Comparison of ENCODE assay signal across 8 mouse cellular contexts in genomic region chrX:98618865-98619264, GRCm38 (mm10).
A peak's percentile ranks its signal among the peaks of the same experiment; 100 is the strongest.
DNase-seq lines count a peak whose midpoint lies in the region.

No protein-coding gene starts in this region.

- H3K27ac ChIP-seq in heart, embryonic 10.5 days: no peak overlapping the region

- WGBS in heart, embryonic 10.5 days: 8% methylated on average over 2 of the region's 2 CpGs

- intact Hi-C loops in heart, postnatal 14 days (cut with DNase I): loop anchor here (5.0 to 10.0 kb wide), 2 partner anchors 892 to 1714 kb away; no protein-coding TSS in a partner anchor

- H3K9me3 ChIP-seq in heart, embryonic 10.5 days: no peaks in the 10 kb centered on the region

- H3K27me3 ChIP-seq in heart, embryonic 10.5 days (ENCODE audit: insufficient read depth, poor library complexity, severe bottlenecking): no peaks in the 10 kb centered on the region

- no peaks in the 10 kb centered on the region for H3K4me1 ChIP-seq in heart, embryonic 10.5 days

- peak; percentile 2 to 46 for DNase-seq in heart, postnatal 14 days
- DNase-seq in heart, embryonic 10.5 days (ENCODE audit: low spot score): no peak
- peak; percentile 50 for DNase-seq in A20 (ENCODE audit: low read depth, low spot score)
- peak; percentile 6 for DNase-seq in MN1 (ENCODE audit: low spot score)
- peak; percentile 64 for DNase-seq in embryo, embryonic 10.5 days (ENCODE audit: low spot score)
- DNase-seq in left cerebral cortex, adult 11 months (ENCODE audit: low spot score): peak; percentile 2
- DNase-seq in right cerebral cortex, postnatal 10 days (ENCODE audit: low spot score in 2 of 2): peak; percentile 36 to 45
- no peak for DNase-seq in urinary bladder, postnatal 4 days (ENCODE audit: low spot score in 2 of 2)

- H3K36me3 ChIP-seq in heart, embryonic 10.5 days: no peaks in the 10 kb centered on the region

- H3K4me3 ChIP-seq in heart, embryonic 10.5 days: no peak overlapping the region

Comparison
In these comparisons a context has a peak if more than half of its experiments do, and no peak if none do; other contexts are left out.
1. DNase-seq: peak in heart, postnatal 14 days (2 of 2), A20 (single experiment), MN1 (single experiment), embryo, embryonic 10.5 days (single experiment), left cerebral cortex, adult 11 months (single experiment) and right cerebral cortex, postnatal 10 days (2 of 2); none in heart, embryonic 10.5 days (single experiment) and urinary bladder, postnatal 4 days (0 of 2).